Mouse (Mus musculus) forebrain, embryonic 14.5 days (tissue): ENCODE data around the gene Chrne. TPM values are rescaled to one million over a fixed set of nuclear protein-coding genes. Genes with fewer than 3 reads are reported as not detected.

Experiments used
- ATAC-seq: fragments of 200-750 bp; cut with Nextera tagmentation; 2 replicates; pipeline ENCODE4 v1.8.0; 2017; ENCODE audit warnings: mild to moderate bottlenecking, moderate library complexity
- DNase-seq: peaks from one replicate; pipeline ENCODE4 v3.0.0-alpha.2; 2015; ENCODE audit warnings: low spot score
- H3K27ac ChIP-seq: fragments of 300-500 bp; sonication (generic); 2 replicates; pipeline ENCODE4 v1.5.1; 2014; ENCODE audit warnings: low read depth, mild to moderate bottlenecking, control low read depth, low read length, moderate library complexity
- H3K27me3 ChIP-seq: fragments of 300-500 bp; sonication (generic); replicated peaks from 2 replicates; pipeline ENCODE4 v1.6.1; 2014; ENCODE audit warnings: low read length, control low read depth, mixed read lengths; ENCODE audit not compliant: control insufficient read depth, insufficient read depth
- H3K36me3 ChIP-seq: fragments of 300-500 bp; sonication (generic); 2 replicates; pipeline ENCODE4 v1.6.1; 2014; ENCODE audit warnings: low read length, control low read depth; ENCODE audit not compliant: control insufficient read depth, insufficient read depth
- H3K4me1 ChIP-seq: fragments of 300-500 bp; sonication (generic); 2 replicates; pipeline ENCODE4 v1.6.1; 2014; ENCODE audit warnings: antibody characterized with exemption, low read length, control low read depth; ENCODE audit not compliant: control insufficient read depth, insufficient read depth
- H3K4me2 ChIP-seq: fragments of 300-500 bp; sonication (generic); 2 replicates; pipeline ENCODE4 v1.6.1; 2014; ENCODE audit warnings: mild to moderate bottlenecking, control low read depth, low read length
- H3K4me3 ChIP-seq: fragments of 300-500 bp; sonication (generic); 2 replicates; pipeline ENCODE4 v1.5.1; 2014; ENCODE audit warnings: low read depth, low read length, control low read depth
- H3K9ac ChIP-seq: fragments of 300-500 bp; sonication (generic); 2 replicates; pipeline ENCODE4 v1.6.1; 2014; ENCODE audit warnings: mild to moderate bottlenecking, low read length, control low read depth, moderate library complexity
- H3K9me3 ChIP-seq: fragments of 300-500 bp; sonication (generic); replicated peaks from 2 replicates; pipeline ENCODE4 v1.6.1; 2016; ENCODE audit warnings: low read length, control low read depth, mixed read lengths; ENCODE audit not compliant: control insufficient read depth
- WGBS: fragments of 180-500 bp; shearing (Covaris S2); extraction: QIAGEN DNeasy Blood & Tissue Kit; methylation state at CpG from one replicate; pipeline ENCODE4 v1.1.7; 2014; 5-methylcytosine and 5-hydroxymethylcytosine counted together
- polyA plus RNA-seq: library from polyadenylated mRNA; unstranded; fragments of >200 nt; fragmentation: Nextera tagmentation; extraction: Ambion mirVana; gene quantifications from 2 replicates; pipeline ENCODE4 v1.2.1, GENCODE M21; 2014

The Chrne gene
- polyA plus RNA-seq, 1 experiment from 2014 or later = not detected

DNA sequence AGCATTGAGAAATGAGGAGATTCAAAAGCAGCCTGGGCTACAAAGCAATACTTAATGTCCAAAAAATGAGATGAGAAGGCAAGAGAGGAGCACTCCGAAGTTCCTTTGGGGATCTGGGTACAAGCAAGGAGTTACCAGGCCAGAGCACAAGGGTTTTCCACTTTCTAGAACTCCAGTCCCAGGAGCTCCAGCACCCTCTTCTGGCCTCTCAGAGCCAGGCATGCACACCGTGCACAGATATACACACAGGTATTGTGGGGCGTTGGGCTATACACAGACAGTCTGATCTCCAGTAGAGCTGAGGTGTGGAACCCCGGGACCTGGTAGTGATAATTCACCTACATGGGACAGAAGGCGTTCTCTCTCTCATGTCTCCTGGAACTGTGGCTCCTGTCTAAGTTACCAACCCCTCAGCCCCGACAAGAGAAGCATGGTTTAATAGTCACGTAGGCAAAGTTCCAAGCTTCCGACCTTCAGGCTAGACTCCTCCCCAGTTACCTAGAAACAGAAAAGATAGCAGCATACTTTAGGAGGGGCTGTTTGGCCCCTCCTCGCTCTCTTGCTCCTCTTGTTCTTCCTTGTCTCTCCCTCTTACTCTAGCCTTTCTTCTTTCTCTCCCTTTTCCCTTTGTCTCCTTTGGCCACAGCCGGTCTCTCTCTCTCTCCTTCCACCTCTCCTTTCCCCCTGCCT lies 4.2 kb upstream of the Chrne start:
- ATAC-seq = no peak

DNA sequence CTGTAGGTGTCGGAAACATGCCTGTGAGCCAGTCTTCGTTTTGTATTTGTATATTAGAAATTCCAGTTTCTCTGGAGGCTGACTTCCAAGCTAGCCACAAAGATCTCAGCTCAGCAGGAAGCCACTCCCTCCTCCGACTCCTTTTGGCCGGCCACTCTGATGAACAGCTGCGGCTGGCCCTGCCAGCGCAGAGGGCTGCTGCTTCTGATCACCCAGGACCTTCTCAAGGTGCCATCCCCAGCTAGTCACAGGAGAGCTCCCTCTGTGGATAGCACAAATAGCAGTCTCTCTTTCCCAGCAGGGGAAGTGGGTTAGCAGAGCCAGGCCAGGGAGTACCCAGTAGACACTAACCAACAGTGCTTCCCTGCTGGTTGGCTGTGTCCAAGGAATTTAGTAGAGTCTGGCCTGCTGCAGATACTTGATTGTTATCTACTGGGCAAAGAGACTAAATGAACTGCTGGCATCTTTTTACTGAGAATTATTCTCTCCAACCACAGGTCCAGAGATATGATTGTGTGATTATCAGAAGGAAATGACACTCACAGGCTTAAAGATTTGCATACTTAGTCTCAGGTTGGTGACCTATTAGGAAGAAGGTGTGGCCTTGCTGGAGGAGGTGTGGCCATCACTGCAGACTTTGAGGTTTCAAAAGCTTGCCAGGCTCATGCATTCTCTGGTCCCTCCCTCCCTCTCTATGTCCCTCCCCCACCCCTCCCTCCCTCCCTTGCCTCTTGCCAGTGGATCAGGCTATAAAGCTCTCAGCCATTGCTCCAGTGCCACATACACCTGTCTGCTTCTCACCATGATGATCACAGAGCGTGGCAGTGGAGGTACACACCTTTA lies 3.2 kb upstream of the Chrne start:
- ATAC-seq = no peak
- Histone ChIP-seq H3K9me3 (no peaks in the 10 kb centered on the region), H3K9ac (no peak overlapping the region; the same call in 1 of the 2 replicates), H3K27ac (no peak overlapping the region), H3K27me3 (no peaks in the 10 kb centered on the region), H3K4me1 (no peaks in the 10 kb centered on the region), H3K4me2 (no peak overlapping the region), H3K36me3 (no peaks in the 10 kb centered on the region), H3K4me3 (no peak overlapping the region)
- 46% methylated on average over 7 of the region's 7 CpGs for whole genome bisulfite sequencing
- no peak for DNase-seq

More for the DNA sequence above, 4.2 kb upstream of the Chrne start:
- Histone ChIP-seq H3K9ac (no peak overlapping the region), H3K4me1 (no peaks in the 10 kb centered on the region), H3K9me3 (no peaks in the 10 kb centered on the region), H3K36me3 (no peaks in the 10 kb centered on the region), H3K27ac (no peak overlapping the region), H3K4me3 (no peak overlapping the region), H3K4me2 (no peak overlapping the region), H3K27me3 (no peaks in the 10 kb centered on the region)
- DNase-seq = no peak
- WGBS = 84% methylated on average over 10 of the region's 10 CpGs

DNA sequence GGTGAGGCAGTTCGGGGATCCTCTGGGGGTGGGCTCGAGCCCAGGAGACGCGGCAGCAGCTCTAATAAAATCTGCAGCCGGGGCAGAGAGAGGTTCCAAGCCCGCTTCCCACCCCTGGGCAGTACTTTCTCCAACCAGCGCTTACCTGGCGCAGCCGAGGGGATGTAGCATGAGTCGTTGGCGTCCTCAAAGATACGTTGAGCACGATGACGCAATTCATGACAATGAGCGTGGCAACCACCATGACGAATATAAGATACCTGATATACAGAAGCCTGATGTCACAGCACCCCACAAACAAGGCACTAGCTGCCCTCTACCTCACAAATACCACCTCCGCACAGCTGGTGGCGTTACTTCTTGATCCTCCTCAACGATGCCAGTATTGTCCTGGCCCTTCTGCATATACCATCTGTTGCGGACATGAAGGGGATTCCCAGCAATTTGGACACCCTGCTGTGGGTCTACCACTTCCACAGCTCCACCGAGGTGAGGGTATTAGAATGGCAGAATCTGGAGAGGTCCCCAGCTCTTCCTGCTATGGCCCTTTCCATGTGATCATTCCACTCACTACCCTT lies 3.4 kb downstream of the Chrne start, which contains the start of gene 4930544D05Rik:
TSS of gene 4930544D05Rik (plus strand) at position 333 of the 578 bp plus-strand sequence.
- Histone ChIP-seq H3K36me3 (peaks cover 26% of the 10 kb centered on the region), H3K4me3 (peak within 1 kb of the TSS; percentile 15), H3K9me3 (no peaks in the 10 kb centered on the region), H3K9ac (peak within 1 kb of the TSS; percentile 35; the same call in 1 of the 2 replicates), H3K4me1 (0 out of 2 replicates have a peak, but pooled peaks cover 6% of the 10 kb centered on the region), H3K27me3 (no peaks in the 10 kb centered on the region), H3K27ac (no peak within 1 kb of the TSS), H3K4me2 (peak within 1 kb of the TSS; percentile 50)
- DNase-seq (peak; percentile 4), ATAC-seq (no peak)
- 16% methylated on average over 21 of the region's 21 CpGs for WGBS

DNA sequence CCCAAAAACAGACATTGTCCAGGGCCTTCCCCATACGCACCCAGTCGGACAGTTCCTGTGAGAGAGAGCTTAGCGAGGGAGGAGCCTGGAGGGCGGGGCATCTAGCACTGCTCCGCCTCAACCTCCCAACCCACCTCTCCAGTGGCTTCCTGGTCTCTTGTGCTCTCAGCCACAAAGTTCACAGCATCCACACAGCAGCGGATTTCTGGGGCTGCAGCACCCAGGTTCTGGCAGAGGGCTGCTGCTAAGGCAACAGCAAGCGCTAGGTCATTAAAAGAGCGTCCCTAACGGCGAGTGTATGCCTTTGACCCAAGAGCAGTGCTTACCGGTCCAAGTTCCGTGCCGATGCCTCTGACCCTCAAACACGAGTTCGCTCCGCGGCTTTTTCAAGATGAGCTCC lies 3.9 kb downstream of the Chrne start:
- DNase-seq = peak; percentile 32
- no peak overlapping the region for H3K27ac ChIP-seq
- no peaks in the 10 kb centered on the region for H3K9me3 ChIP-seq
- H3K4me3 ChIP-seq = peak overlapping the region; percentile 15
- H3K4me2 ChIP-seq = peak overlapping the region; percentile 50
- H3K36me3 ChIP-seq = peaks cover 31% of the 10 kb centered on the region
- no peaks in the 10 kb centered on the region for H3K27me3 ChIP-seq
- H3K9ac ChIP-seq = peak overlapping the region; percentile 35; the same call in 1 of the 2 replicates
- 3% methylated on average over 17 of the region's 17 CpGs for WGBS
- H3K4me1 ChIP-seq = 0 out of 2 replicates have a peak, but pooled peaks cover 6% of the 10 kb centered on the region
- no peak for ATAC-seq

DNA sequence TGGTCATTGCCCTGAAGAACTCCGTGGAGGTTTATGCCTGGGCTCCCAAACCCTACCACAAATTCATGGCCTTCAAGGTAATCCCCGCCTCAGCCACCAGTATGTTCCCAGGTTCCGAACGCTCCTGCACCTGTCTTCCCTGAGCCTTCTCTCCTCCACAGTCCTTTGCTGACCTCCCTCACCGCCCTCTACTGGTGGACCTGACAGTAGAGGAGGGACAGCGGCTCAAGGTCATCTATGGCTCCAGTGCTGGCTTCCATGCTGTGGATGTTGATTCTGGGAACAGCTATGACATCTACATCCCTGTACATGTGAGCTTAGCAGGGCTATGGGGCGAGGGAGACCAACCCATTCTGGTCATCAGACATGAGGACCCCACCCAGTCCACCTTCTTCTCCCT lies 6.5 kb downstream of the Chrne start:
- WGBS = 80% methylated on average over 7 of the region's 7 CpGs
- 0 out of 2 replicates have a peak, but pooled peaks cover 6% of the 10 kb centered on the region for H3K4me1 ChIP-seq
- H3K4me2 ChIP-seq = no peak overlapping the region
- no peak overlapping the region for H3K4me3 ChIP-seq
- no peak overlapping the region for H3K27ac ChIP-seq
- H3K9ac ChIP-seq = no peak overlapping the region
- ATAC-seq (no peak), DNase-seq (no peak)
- no peaks in the 10 kb centered on the region for H3K27me3 ChIP-seq
- no peaks in the 10 kb centered on the region for H3K9me3 ChIP-seq
- peaks cover 57% of the 10 kb centered on the region for H3K36me3 ChIP-seq

DNA sequence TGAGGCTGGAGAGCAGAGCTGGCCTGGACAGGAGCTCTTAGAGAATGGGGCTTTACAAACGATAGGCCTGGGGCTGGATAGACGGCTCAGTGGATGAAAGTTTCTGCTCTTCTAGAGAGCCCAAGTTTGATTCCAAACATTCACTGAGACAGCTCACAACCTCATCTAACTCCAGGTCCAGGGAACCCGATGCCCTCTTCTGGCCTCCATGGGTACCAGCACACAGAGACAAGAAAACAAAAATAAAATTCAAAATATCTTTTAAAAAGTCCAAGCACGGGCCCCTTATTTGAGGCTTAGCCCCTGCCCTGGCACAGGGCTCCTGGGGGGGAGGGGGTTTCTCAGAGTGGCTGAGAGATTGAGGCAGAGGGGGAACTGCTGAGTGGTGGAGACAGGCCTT lies 8.3 kb downstream of the Chrne start:
- no peaks in the 10 kb centered on the region for H3K27me3 ChIP-seq
- H3K4me3 ChIP-seq = no peak overlapping the region
- H3K9ac ChIP-seq = no peak overlapping the region
- no peaks in the 10 kb centered on the region for H3K9me3 ChIP-seq
- DNase-seq (no peak), ATAC-seq (no peak)
- 89% methylated on average over 4 of the region's 4 CpGs for WGBS
- 0 out of 2 replicates have a peak, but pooled peaks cover 6% of the 10 kb centered on the region for H3K4me1 ChIP-seq
- H3K27ac ChIP-seq = no peak overlapping the region
- peaks cover 74% of the 10 kb centered on the region for H3K36me3 ChIP-seq
- no peak overlapping the region for H3K4me2 ChIP-seq

DNA sequence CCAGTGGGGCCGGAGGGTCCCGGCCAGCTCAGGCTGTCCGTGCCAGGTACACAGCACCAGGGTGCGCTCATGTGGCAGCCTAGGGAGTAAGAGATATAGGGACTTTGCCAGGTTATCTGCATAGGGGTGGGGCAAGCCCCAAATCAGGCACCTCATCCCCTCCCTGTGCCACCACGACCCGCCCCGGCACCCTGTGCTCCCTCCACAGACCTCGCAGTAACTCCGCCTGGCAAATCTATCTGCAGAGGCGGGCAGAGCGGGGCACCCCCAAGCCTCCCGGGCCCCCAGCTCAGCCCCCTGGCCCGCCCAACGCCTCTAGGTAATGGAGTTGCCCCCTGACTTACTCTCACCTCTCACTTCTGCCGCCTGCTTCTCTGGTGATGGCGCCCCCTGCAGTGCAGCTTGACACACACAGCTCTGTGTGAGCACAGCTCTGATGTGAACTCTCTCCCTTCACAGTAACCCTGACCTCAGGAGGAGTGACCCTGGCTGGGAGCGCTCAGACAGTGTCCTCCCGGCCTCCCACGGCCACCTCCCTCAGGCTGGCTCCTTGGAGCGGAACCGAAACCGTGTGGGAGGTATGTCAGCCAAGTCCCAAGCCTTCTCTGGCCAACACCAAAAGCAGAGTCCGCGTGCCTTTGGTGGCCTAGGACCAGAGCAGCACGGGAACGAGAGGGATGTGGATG lies 10.5 kb downstream of the Chrne start:
- ATAC-seq = no peak
- H3K36me3 ChIP-seq = peaks cover 96% of the 10 kb centered on the region
- no peak overlapping the region for H3K27ac ChIP-seq
- no peak overlapping the region for H3K4me2 ChIP-seq
- 89% methylated on average over 26 of the region's 26 CpGs for WGBS
- no peak for DNase-seq
- H3K4me1 ChIP-seq = no peaks in the 10 kb centered on the region
- H3K27me3 ChIP-seq = no peaks in the 10 kb centered on the region
- no peaks in the 10 kb centered on the region for H3K9me3 ChIP-seq
- H3K4me3 ChIP-seq = no peak overlapping the region
- no peak overlapping the region for H3K9ac ChIP-seq

DNA sequence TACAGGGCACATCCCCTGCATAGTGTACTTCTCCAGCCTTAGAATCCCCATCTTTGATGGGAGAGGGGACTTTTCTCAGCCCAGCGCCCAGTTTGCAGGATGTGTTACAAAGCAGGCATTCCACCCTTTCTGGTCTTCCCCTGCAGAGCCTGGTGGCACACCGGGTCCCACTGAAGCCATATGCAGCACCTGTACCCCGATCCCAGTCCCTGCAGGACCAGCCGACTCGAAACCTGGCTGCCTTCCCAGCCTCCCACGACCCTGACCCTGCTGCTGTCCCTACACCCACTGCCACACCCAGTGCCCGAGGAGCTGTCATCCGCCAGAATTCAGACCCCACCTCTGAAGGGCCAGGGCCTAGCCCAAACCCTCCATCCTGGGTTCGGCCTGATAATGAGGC lies 11.4 kb downstream of the Chrne start:
- no peak overlapping the region for H3K4me3 ChIP-seq
- ATAC-seq (no peak), DNase-seq (no peak)
- 92% methylated on average over 9 of the region's 9 CpGs for WGBS
- H3K27ac ChIP-seq = no peak overlapping the region
- H3K9ac ChIP-seq = no peak overlapping the region
- no peak overlapping the region for H3K4me2 ChIP-seq
- H3K4me1 ChIP-seq = no peaks in the 10 kb centered on the region
- H3K27me3 ChIP-seq = no peaks in the 10 kb centered on the region
- H3K36me3 ChIP-seq = peaks cover 93% of the 10 kb centered on the region
- H3K9me3 ChIP-seq = no peaks in the 10 kb centered on the region
